Mouse (Mus musculus) gastrocnemius, adult 2 months (tissue): ENCODE data around the gene Apoo. TPM values are rescaled to one million over a fixed set of nuclear protein-coding genes. Genes with fewer than 3 reads are reported as not detected.
"Not testable (repeated sequence)": the region's sequence is repeated elsewhere in the genome, so short reads cannot be mapped to it uniquely, and the experiment has no call there.

ENCODE experiments used
- DNase-seq: peaks from one replicate; pipeline ENCODE4 v3.0.0; 2022
- H3K27ac ChIP-seq: fragments of 200-600 bp; 2 replicates; pipeline ENCODE4 v1.8.1; 2022; ENCODE audit warnings: mild to moderate bottlenecking
- H3K4me3 ChIP-seq: fragments of 200-600 bp; 2 replicates; pipeline ENCODE4 v1.8.1; 2022; ENCODE audit warnings: mild to moderate bottlenecking, moderate library complexity
- CTCF ChIP-seq: fragments of 200-600 bp; IDR thresholded peaks from 2 replicates; pipeline ENCODE4 v1.8.1; 2022; ENCODE audit warnings: antibody characterized with exemption, mild to moderate bottlenecking, moderate library complexity
- intact Hi-C: fragments of 180-260 bp; cut with DNase I; formaldehyde crosslinking; loops from one replicate; pipeline ENCODE4 v1.15.1; 2025
- long read RNA-seq, 2 experiments: library from polyadenylated mRNA; stranded (forward); transcript quantifications; one replicate each; pipeline ENCODE4 v2.0.0; 2021
- total RNA-seq, 2 experiments: library from RNA; stranded (reverse); gene quantifications; 2 replicates each; pipeline ENCODE4 v1.2.3; 2021

The Apoo gene
- 100 to 1,000 TPM; 182 to 212 TPM for total RNA-seq
- long read RNA-seq, experiment 1, transcript Apoo-204 (9 exons, 784 nt): major isoform, 41 of 52 reads
- long read RNA-seq, experiment 1, partial matches to known transcripts: 7 of 52 reads
- long read RNA-seq, experiment 1, other reads (novel, unspliced or antisense): 1 of 52 reads
- long read RNA-seq, experiment 2, transcript Apoo-202 (9 exons, 1,032 nt): minor isoform, 13 of 125 reads
- long read RNA-seq, experiment 2, transcript Apoo-204 (9 exons, 784 nt): major isoform, 84 of 125 reads
- long read RNA-seq, experiment 2, partial matches to known transcripts: 22 of 125 reads
- long read RNA-seq, experiment 2, other reads (novel, unspliced or antisense): 6 of 125 reads

- TF ChIP-seq CTCF: peak; percentile 67
- peak; percentile 97 for DNase-seq
- intact Hi-C loops: loop anchor here (1.0 to 10.0 kb wide), 3 partner anchors 77 to 178 kb away; partner anchors contain the start of gene Maged1
- Histone ChIP-seq H3K4me3 (peak within 1 kb of the TSS; percentile 81), H3K27ac (peak within 1 kb of the TSS; percentile 95)
These were observed at the start of gene Apoo, which contains the start of gene Fam90a1b for GRCm38 (mm10) chrX:94366670-94367241. Gene Apoo, plus strand, starts transcription at chrX:94367117. Gene Fam90a1b, minus strand, starts transcription at chrX:94366777.

GRCm38 (mm10) chrX:94321036-94321902, 45.6 kb upstream of the Apoo start:
- intact Hi-C loops: no loop called here

GRCm38 (mm10) chrX:94343638-94344037, 23.3 kb upstream of the Apoo start:
- intact Hi-C loops, DNase-seq: not testable (repeated sequence)

More at GRCm38 (mm10) chrX:94321036-94321902, 45.6 kb upstream of the Apoo start:
- H3K27ac ChIP-seq: no peak overlapping the region
- DNase-seq: no peak
- no peak for TF ChIP-seq CTCF
- H3K4me3 ChIP-seq: no peak overlapping the region

GRCm38 (mm10) chrX:94365381-94365925, 1.5 kb upstream of the Apoo start:
- Histone ChIP-seq H3K27ac (no peak overlapping the region), H3K4me3 (peak overlapping the region; percentile 81; the same call in 1 of the 2 replicates)
- intact Hi-C loops: loop anchor here (5.0 to 10.0 kb wide), 2 partner anchors 128 to 179 kb away; partner anchors contain the start of gene Maged1
- TF ChIP-seq CTCF: no peak
- DNase-seq: no peak

More at GRCm38 (mm10) chrX:94343638-94344037, 23.3 kb upstream of the Apoo start:
- H3K27ac ChIP-seq, H3K4me3 ChIP-seq: not testable (repeated sequence)

- TF ChIP-seq CTCF: no peak
- H3K27ac ChIP-seq: no peak overlapping the region
- DNase-seq: peak; percentile 17
- H3K4me3 ChIP-seq: peak overlapping the region; percentile 81
- intact Hi-C loops: loop anchor here (1.0 to 10.0 kb wide), 3 partner anchors 77 to 179 kb away; partner anchors contain the start of gene Maged1
These were observed 888 bp upstream of the Apoo start for GRCm38 (mm10) chrX:94366029-94366428.

- intact Hi-C loops: loop anchor here (5.0 to 10.0 kb wide), 2 partner anchors 130 to 178 kb away; partner anchors contain the start of gene Maged1
- H3K27ac ChIP-seq: peak overlapping the region; percentile 95
- peak overlapping the region; percentile 81 for H3K4me3 ChIP-seq
- no peak for TF ChIP-seq CTCF
- peak; percentile 69 for DNase-seq
These were observed 331 bp downstream of the Apoo start for GRCm38 (mm10) chrX:94367248-94367647.

- peak overlapping the region; percentile 44 for H3K27ac ChIP-seq
- intact Hi-C loops: no loop called here
- no peak overlapping the region for H3K4me3 ChIP-seq
- no peak for DNase-seq
- TF ChIP-seq CTCF: no peak
These were observed 11.8 kb downstream of the Apoo start for GRCm38 (mm10) chrX:94378734-94379133.

GRCm38 (mm10) chrX:94408975-94409374, 42.1 kb downstream of the Apoo start:
- no peak overlapping the region for H3K27ac ChIP-seq

GRCm38 (mm10) chrX:94420210-94420609, 53.3 kb downstream of the Apoo start:
- no peak overlapping the region for H3K4me3 ChIP-seq
- TF ChIP-seq CTCF: peak; percentile 23; the same call in 1 of the 2 replicates
- intact Hi-C loops: no loop called here
- DNase-seq: no peak
- no peak overlapping the region for H3K27ac ChIP-seq

More at GRCm38 (mm10) chrX:94408975-94409374, 42.1 kb downstream of the Apoo start:
- H3K4me3 ChIP-seq: no peak overlapping the region
- intact Hi-C loops: no loop called here
- TF ChIP-seq CTCF: no peak
- DNase-seq: no peak

GRCm38 (mm10) chrX:94431548-94432375, 64.8 kb downstream of the Apoo start:
- TF ChIP-seq CTCF: peak; percentile 53
- H3K27ac ChIP-seq: no peak overlapping the region
- no peak overlapping the region for H3K4me3 ChIP-seq
- intact Hi-C loops: loop anchor here (5.0 kb wide), 1 partner anchor 116 kb away; no protein-coding TSS in a partner anchor
- no peak for DNase-seq

- intact Hi-C loops, H3K4me3 ChIP-seq, DNase-seq, H3K27ac ChIP-seq: not testable (repeated sequence)
These were observed 78.5 kb downstream of the Apoo start for GRCm38 (mm10) chrX:94445427-94445826.

GRCm38 (mm10) chrX:94446021-94446420, 79.1 kb downstream of the Apoo start:
- H3K4me3 ChIP-seq, intact Hi-C loops, DNase-seq, H3K27ac ChIP-seq: not testable (repeated sequence)

GRCm38 (mm10) chrX:94450047-94450881, 83.3 kb downstream of the Apoo start:
- H3K27ac ChIP-seq, intact Hi-C loops, H3K4me3 ChIP-seq, DNase-seq: not testable (repeated sequence)
